Mouse (Mus musculus) cerebellum, postnatal 14 days (tissue): Measurements from ENCODE around the gene Psapl1.
A peak's percentile ranks its signal among the peaks of the same experiment; 100 is the strongest.
"Not testable (repeated sequence)": the region's sequence is repeated elsewhere in the genome, so short reads cannot be mapped to it uniquely, and the experiment has no call there.

Experiments used
- DNase-seq, 2 experiments: peaks; one replicate each; pipeline ENCODE4 v3.0.0; 2021; ENCODE audit warnings: mixed read lengths in 2 of 2

The Psapl1 gene

GRCm38 (mm10) chr5:36205397-36205796 lies 1.6 kb downstream of the Psapl1 start:
- peak in 1 of 2 experiments; percentile 33 for DNase-seq

GRCm38 (mm10) chr5:36208803-36209202 lies 5.0 kb downstream of the Psapl1 start:
- no peak for DNase-seq

- peak; percentile 65 to 68 for DNase-seq
Measured at GRCm38 (mm10) chr5:36213310-36213709, 9.5 kb downstream of the Psapl1 start.

- no peak for DNase-seq
Measured at GRCm38 (mm10) chr5:36220105-36220504, 16.3 kb downstream of the Psapl1 start.

- DNase-seq = no peak
Measured at GRCm38 (mm10) chr5:36220626-36221025, 16.8 kb downstream of the Psapl1 start.

- DNase-seq = peak; percentile 64 to 80
Measured at GRCm38 (mm10) chr5:36223787-36224186, 20.0 kb downstream of the Psapl1 start.

DNA sequence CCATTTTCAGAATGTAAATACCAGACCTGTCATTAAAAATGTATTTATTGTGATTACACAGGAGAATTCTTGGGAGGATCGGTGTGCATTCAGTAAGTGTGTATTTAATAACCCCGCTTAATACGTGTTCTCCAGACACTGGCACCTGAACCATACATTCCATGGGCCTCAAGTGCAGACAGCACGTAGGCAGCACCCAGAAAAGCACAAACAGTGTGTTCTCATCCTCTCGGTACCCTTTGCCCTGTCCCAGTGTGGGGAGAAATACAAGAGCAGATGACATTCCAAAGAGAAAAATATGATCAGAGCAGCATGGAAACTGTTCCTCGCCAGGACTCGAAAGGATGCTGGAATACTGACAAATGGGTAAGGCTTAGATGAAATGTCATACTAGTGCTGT lies 22.0 kb downstream of the Psapl1 start:
- no peak for DNase-seq

GRCm38 (mm10) chr5:36226296-36226695 lies 22.5 kb downstream of the Psapl1 start:
- DNase-seq = no peak

DNA sequence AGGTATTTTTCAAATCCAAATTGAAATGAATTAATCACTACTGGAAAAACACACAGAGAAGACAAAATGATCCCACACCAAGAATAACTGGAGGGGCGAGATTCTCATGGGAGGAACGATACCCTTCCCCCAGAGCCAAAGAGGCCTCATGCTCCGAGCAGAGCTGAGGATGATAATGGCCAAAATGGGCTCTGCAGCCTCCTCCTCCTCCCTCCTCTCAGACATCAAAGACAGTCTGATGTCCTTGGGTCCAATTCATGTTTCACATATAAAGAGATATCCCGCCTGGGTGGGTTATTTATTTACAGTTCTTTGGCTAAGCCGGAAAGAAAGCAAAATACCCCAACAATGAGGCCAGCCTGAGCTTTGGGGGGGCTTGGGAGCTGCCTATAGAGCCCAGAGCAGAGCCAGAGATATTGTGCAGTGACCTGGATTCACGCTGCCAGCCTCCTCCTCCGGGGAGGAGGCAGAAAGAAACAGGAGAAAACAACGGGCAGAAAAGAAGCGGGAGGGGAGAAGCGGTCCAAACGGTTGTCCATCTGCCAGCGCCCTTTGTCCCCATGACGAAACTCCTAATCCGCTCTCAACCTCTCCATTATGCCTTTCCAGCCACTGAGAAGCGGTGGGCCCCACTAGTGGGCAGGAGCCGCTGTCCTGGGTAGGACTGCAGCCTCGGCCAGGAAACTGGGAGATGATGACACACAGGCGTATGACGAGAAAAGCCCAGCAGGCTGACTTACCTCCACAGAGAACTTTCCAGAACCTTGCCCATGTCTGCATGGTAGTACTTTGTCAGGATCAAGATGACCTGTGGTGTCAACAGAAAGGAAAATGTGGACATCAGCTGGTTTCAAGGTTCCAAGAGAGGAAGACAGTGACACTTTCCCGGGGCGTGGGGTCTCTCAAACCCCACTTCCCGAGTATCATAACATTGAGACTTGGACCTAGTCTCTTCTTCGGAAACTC lies 24.9 kb downstream of the Psapl1 start:
- DNase-seq = peak; percentile 15 to 21

DNA sequence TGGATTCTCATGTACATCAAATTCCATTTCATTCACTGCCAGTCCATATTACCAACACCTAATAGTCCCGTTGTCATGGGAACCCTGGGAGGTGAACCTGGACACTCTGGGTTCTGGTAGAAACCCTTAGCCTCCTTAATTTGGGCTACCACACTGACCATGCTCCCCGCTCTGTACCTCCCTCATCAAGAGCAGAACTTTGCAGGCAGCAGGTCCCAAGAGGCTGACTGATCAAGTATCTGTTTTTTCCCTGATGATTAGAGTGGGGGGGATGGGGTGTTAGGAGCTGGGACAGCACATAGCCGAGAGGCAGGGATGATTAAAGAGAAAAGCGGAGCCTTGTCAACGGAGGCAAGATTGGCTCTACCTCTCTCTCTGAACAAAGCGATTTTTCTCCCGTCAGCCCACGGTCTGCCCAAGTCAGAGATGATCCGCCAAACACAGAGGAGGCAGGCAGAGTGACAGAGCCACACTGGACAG lies 26.5 kb downstream of the Psapl1 start:
- DNase-seq = no peak

- not testable (repeated sequence) for DNase-seq
Measured at GRCm38 (mm10) chr5:36237526-36237925, 33.7 kb downstream of the Psapl1 start.

DNA sequence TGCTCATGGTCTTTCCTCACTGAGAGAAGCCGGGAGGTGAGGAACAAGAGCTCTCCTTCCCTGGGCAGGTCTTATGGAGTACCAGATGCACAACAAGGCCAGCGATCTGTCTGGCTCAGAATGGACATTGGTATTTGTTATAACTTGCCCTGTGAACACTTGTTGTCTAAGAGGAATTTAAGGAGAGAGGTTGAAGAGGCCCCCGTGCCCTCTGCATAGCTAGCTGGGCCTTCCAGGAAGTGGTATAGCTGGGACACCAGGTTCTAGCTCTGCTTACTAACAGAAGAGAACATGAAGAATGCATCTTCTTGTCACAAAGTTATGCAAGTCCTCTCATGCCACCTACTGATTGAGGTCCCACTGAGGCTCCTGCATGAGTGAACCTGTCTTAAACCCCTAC lies 44.2 kb downstream of the Psapl1 start:
- no peak for DNase-seq

DNA sequence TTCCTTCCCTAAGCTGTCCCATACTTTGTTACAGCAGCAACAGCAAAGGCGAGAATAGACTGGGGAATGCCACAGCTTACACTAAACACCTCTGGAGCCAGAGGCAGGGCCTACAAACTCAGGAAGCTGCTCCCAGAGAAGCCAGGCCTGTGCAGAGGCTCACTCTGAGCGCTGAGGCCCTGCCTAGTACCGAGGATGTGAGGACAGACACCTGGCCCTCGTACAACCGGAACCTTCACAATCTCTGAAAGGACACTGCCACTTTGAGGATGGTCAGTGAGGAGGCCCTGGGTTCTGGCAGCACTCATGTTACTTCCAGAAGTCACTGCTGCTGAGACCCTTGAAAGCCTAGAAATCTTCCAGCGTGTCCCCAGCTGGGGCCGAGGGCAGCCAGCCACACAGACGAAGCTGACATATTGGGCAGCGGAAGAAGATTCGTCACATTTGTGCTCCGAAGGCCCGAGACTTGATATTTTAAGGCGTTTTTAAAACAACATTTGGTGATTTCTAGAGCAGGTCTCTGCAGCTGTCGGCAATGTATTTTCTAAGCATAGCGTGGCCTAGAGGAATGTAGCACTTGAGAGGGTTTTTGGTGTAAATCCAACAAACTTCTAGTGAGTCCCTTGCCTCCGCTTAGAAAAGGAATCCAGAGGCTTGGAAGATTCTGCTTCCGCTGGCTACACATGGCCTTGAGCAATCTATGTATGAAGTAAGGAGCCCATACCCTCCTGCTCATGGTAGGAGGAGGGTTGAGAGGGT lies 49.1 kb downstream of the Psapl1 start:
- DNase-seq = no peak

GRCm38 (mm10) chr5:36254642-36255516 lies 51.1 kb downstream of the Psapl1 start:
- no peak for DNase-seq
